Mouse (Mus musculus) E14TG2a.4 (cell line): ENCODE results near the gene Sh3bp4.

Source experiments
- CTCF ChIP-seq: conservative IDR thresholded peaks from 2 replicates; pipeline ENCODE4 v1.5.1; 2014; ENCODE audit warnings: low read length
- NANOG ChIP-seq: IDR thresholded peaks from 2 replicates; pipeline ENCODE4 v1.6.1; 2014; ENCODE audit warnings: borderline replicate concordance, low read length, mixed read lengths
- POU5F1 ChIP-seq: IDR thresholded peaks from 2 replicates; pipeline ENCODE4 v1.6.1; 2014; ENCODE audit warnings: low read length, borderline replicate concordance

- no peak for TF ChIP-seq CTCF
- no peak for TF ChIP-seq POU5F1
- no peak for TF ChIP-seq NANOG
Observed at GRCm38 (mm10) chr1:89188091-89188490, 117.9 kb downstream of the Sh3bp4 start.
